Mouse (Mus musculus): ENCODE results near the gene Slc24a2.

DNA sequence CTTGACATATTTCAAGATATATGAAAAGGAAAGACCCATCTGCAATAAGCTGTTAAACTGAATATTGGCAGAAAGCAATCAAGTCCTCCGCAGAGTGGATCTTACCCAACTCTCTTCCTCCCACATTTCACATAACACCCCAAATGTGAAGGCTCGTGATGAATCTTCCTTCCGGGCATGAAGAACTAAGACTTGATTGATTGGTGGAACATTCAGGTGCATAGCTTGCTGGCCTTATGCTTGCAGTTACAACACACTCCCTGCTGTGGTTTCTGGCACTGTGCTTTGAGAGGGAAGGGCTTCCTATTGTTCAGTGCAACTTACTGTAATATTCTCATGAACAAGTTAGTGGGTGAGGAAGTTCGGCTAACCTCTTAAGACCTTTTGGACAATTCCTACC is 72.2 kb downstream of the Slc24a2 start:
- TF ChIP-seq GATA1 (IDR thresholded peaks at IDR 0.05; ENCODE audit: borderline replicate concordance, low read length) (no peak), FLI1 (IDR thresholded peaks at IDR 0.05; ENCODE audit: low read length) (no peak)
